Mouse (Mus musculus) mouse trophoblast stem cell (cell line): ENCODE results near the gene Ptgir.

ENCODE experiments used
- in situ Hi-C, 2 experiments: fragments of 300-500 bp; cut with MseI, MboI; formaldehyde crosslinking; loops; 2 replicates in 1 of 2; 3 replicates in 1 of 2; pipeline ENCODE4 v1.15.1; 2025

Gene Ptgir

GRCm38 (mm10) chr7:16906281-16906680 lies at the start of gene Ptgir:
Gene Ptgir, plus strand, starts transcription at chr7:16906490.
- in situ Hi-C loops, result no loop called here

- in situ Hi-C loops, result no loop called here
These were observed 48.0 kb upstream of the Ptgir start for GRCm38 (mm10) chr7:16858336-16858735.

- in situ Hi-C loops, result no loop called here
These were observed 46.2 kb upstream of the Ptgir start for GRCm38 (mm10) chr7:16859902-16860651.

GRCm38 (mm10) chr7:16867488-16867887 lies 38.8 kb upstream of the Ptgir start:
- in situ Hi-C loops, result no loop called here

GRCm38 (mm10) chr7:16869497-16869896 lies 36.8 kb upstream of the Ptgir start:
- in situ Hi-C loops, result no loop called here

GRCm38 (mm10) chr7:16871600-16871999 lies 34.7 kb upstream of the Ptgir start:
- in situ Hi-C loops, result no loop called here

- in situ Hi-C loops, result no loop called here
These were observed 33.8 kb upstream of the Ptgir start for GRCm38 (mm10) chr7:16872478-16872877.

GRCm38 (mm10) chr7:16873392-16873791 lies 32.9 kb upstream of the Ptgir start:
- in situ Hi-C loops, result no loop called here

GRCm38 (mm10) chr7:16874190-16874589 lies 32.1 kb upstream of the Ptgir start:
- in situ Hi-C loops, result no loop called here

GRCm38 (mm10) chr7:16874756-16875309 lies 31.5 kb upstream of the Ptgir start:
- in situ Hi-C loops, result no loop called here

GRCm38 (mm10) chr7:16875310-16875325 lies 31.2 kb upstream of the Ptgir start, which contains the start of gene Dact3:
Gene Dact3, plus strand, starts transcription at chr7:16875317.
- in situ Hi-C loops, result no loop called here

- in situ Hi-C loops, result no loop called here
These were observed 31.0 kb upstream of the Ptgir start for GRCm38 (mm10) chr7:16875326-16875725.

- in situ Hi-C loops, result no loop called here
These were observed 30.3 kb upstream of the Ptgir start for GRCm38 (mm10) chr7:16876006-16876405.

GRCm38 (mm10) chr7:16876608-16877007 lies 29.7 kb upstream of the Ptgir start:
- in situ Hi-C loops, result no loop called here

- in situ Hi-C loops, result no loop called here
These were observed 28.6 kb upstream of the Ptgir start for GRCm38 (mm10) chr7:16877717-16878116.

GRCm38 (mm10) chr7:16879796-16880547 lies 26.3 kb upstream of the Ptgir start:
- in situ Hi-C loops, result no loop called here

GRCm38 (mm10) chr7:16880615-16881014 lies 25.7 kb upstream of the Ptgir start:
- in situ Hi-C loops, result no loop called here

GRCm38 (mm10) chr7:16883162-16883561 lies 23.1 kb upstream of the Ptgir start:
- in situ Hi-C loops, result no loop called here

- in situ Hi-C loops, result no loop called here
These were observed 22.0 kb upstream of the Ptgir start for GRCm38 (mm10) chr7:16884334-16884733.

GRCm38 (mm10) chr7:16885271-16885776 lies 21.0 kb upstream of the Ptgir start:
- in situ Hi-C loops, result loop anchor here in 1 of 2 experiments (5.0 kb wide), 1 partner anchor 37 kb away; the partner anchor contains the start of gene Calm3

GRCm38 (mm10) chr7:16885905-16886304 lies 20.4 kb upstream of the Ptgir start:
- in situ Hi-C loops, result loop anchor here in 1 of 2 experiments (5.0 kb wide), 1 partner anchor 36 kb away; the partner anchor contains the start of gene Calm3

GRCm38 (mm10) chr7:16890536-16890935 lies 15.8 kb upstream of the Ptgir start:
- in situ Hi-C loops, result no loop called here

GRCm38 (mm10) chr7:16890944-16891343 lies 15.3 kb upstream of the Ptgir start:
- in situ Hi-C loops, result no loop called here
